Mouse (Mus musculus): ENCODE data around the gene Gm10037.

GRCm38 (mm10) chr13:67818636-67819035 is 12.3 kb upstream of the Gm10037 start:
- TF ChIP-seq GATA1 (IDR thresholded peaks at IDR 0.05; ENCODE audit: low read length), result no peak
- no peak for TF ChIP-seq TAL1 (IDR thresholded peaks at IDR 0.05; ENCODE audit: low read length)
